Mouse (Mus musculus): Measurements from ENCODE around the gene H2-M5. TPM values are rescaled to one million over a fixed set of nuclear protein-coding genes. Genes with fewer than 3 reads are reported as not detected.
"Not testable (repeated sequence)": the region's sequence is repeated elsewhere in the genome, so short reads cannot be mapped to it uniquely, and the experiment has no call there.

H2-M5 gene
- polyA plus RNA-seq, 1 experiment from 2014 or later, result 0.86 TPM

DNA sequence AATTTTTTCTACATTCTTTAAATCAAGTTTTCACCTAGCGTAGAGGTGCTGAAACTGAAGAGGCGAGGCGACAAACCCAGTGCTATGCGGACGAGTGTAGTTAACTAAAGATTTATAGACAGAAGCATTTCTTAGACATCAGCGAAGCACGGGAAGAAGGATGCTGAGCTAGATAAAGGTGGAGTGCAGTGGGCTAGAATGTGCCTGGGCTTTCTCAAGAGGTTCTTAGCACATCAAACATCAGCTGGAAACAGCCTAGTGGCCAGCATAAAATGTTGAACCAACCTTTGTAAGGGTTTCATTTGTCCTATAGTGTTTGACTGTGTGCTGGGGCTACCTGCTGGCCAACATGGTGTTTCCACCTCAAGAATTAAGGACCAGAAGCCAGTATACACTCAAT, 11.5 kb upstream of the H2-M5 start, which contains the start of gene Zfp57:
TSS of gene Zfp57 (plus strand) at position 301 of the 400 bp plus-strand sequence.
- ATAC-seq (ENCODE audit: low FRiP score), result no peak
- Histone ChIP-seq H3K9me3 (ENCODE audit: control insufficient read depth, low read length) (no peaks in the 10 kb centered on the region), H3K4me2 (replicated peaks; ENCODE audit: low read depth, low read length) (peak within 1 kb of the TSS; percentile 61; the same call in 1 of the 2 replicates), H3K27ac (ENCODE audit: low read depth, low read length) (no peak within 1 kb of the TSS), H3K4me3 (ENCODE audit: low read depth, low read length) (peak within 1 kb of the TSS; percentile 80; the same call in 1 of the 2 replicates), H3K36me3 (ENCODE audit: control insufficient read depth, insufficient read depth, low read length) (no peaks in the 10 kb centered on the region), H3K27me3 (ENCODE audit: control insufficient read depth, insufficient read depth, low read length) (no peaks in the 10 kb centered on the region), H3K9ac (ENCODE audit: low read depth, low read length) (no peak within 1 kb of the TSS), H3K4me1 (replicated peaks; ENCODE audit: control insufficient read depth, insufficient read depth, low read length) (0 out of 2 replicates have a peak, but pooled peaks cover 2% of the 10 kb centered on the region)
- DNase-seq (ENCODE audit: low spot score), result no peak
- WGBS, result 94% methylated on average over 7 of the region's 7 CpGs

DNA sequence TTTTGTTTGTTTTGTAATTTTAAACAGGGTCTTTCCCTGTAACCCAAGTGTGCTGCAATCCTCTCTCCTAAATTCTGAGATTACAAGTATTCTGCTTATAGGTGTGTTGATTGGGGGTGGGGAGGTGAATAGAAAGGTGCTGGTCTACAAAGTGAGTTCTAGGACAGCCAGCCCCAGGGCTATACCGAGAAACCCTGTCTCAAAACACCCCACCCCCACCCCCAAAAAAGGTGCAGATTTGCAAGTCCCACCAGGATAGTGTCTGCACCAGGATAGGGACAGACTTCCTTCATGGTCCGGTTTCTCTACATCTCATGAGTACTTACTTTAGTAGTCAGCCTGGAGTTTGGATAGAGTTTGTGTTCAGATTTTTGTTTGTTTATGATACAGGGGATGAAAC, 9.1 kb upstream of the H2-M5 start:
- DNase-seq (ENCODE audit: low spot score), result no peak

DNA sequence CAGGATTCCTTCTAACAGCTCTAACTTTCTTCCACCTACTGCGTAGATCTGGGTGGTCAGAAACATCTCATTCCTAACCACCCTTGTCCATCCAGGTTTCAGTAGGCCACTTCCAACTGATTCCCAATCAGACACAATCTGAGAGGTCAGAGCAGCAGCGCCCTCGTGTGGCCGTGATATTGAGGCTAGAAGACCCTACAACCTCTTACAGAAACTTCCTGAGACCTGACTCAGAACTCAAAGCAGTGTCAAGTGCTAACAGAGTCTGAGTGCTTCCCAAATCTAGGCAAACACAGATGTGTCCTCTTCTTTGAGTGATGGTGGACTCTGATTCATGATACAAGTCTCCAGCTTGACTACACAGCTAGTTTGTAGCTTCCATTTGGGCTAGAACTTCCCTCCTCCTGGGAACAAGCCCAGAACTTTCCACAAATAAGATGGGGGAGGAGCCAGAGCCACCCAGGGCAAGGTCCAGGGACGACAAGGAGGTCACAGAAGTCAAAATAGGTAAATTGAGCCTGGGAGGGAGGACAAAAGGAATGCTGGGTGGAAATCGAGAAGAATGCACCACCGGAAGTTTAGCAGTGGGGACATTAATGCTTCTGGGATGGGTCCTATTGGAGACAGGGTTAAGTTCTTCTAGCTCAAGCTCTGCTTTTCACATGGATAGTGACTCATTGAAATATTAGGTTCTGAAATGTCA, 7.8 kb upstream of the H2-M5 start:
- 28% methylated on average over 7 of the region's 7 CpGs for WGBS
- Histone ChIP-seq H3K27me3 (ENCODE audit: control insufficient read depth, insufficient read depth, low read length) (no peaks in the 10 kb centered on the region), H3K4me1 (replicated peaks; ENCODE audit: control insufficient read depth, insufficient read depth, low read length) (no peaks in the 10 kb centered on the region), H3K4me2 (replicated peaks; ENCODE audit: low read depth, low read length) (no peak overlapping the region), H3K36me3 (ENCODE audit: control insufficient read depth, insufficient read depth, low read length) (no peaks in the 10 kb centered on the region), H3K4me3 (ENCODE audit: low read depth, low read length) (no peak overlapping the region), H3K27ac (ENCODE audit: low read depth, low read length) (no peak overlapping the region), H3K9ac (ENCODE audit: low read depth, low read length) (no peak overlapping the region), H3K9me3 (ENCODE audit: control insufficient read depth, low read length) (no peaks in the 10 kb centered on the region)
- peak; percentile 91 for DNase-seq (ENCODE audit: low spot score)
- ATAC-seq (ENCODE audit: low FRiP score), result peak; percentile 57; the same call in 1 of the 2 replicates

More for the DNA sequence above, 9.1 kb upstream of the H2-M5 start:
- no peak overlapping the region for H3K4me2 ChIP-seq (replicated peaks; ENCODE audit: low read depth, low read length)
- H3K27me3 ChIP-seq (ENCODE audit: control insufficient read depth, insufficient read depth, low read length), result no peaks in the 10 kb centered on the region
- no peak for ATAC-seq (ENCODE audit: low FRiP score)
- no peak overlapping the region for H3K9ac ChIP-seq (ENCODE audit: low read depth, low read length)
- no peaks in the 10 kb centered on the region for H3K36me3 ChIP-seq (ENCODE audit: control insufficient read depth, insufficient read depth, low read length)
- 77% methylated on average over 2 of the region's 2 CpGs for WGBS
- H3K4me3 ChIP-seq (ENCODE audit: low read depth, low read length), result no peak overlapping the region
- 0 out of 2 replicates have a peak, but pooled peaks cover 2% of the 10 kb centered on the region for H3K4me1 ChIP-seq (replicated peaks; ENCODE audit: control insufficient read depth, insufficient read depth, low read length)
- H3K27ac ChIP-seq (ENCODE audit: low read depth, low read length), result no peak overlapping the region
- H3K9me3 ChIP-seq (ENCODE audit: control insufficient read depth, low read length), result no peaks in the 10 kb centered on the region

DNA sequence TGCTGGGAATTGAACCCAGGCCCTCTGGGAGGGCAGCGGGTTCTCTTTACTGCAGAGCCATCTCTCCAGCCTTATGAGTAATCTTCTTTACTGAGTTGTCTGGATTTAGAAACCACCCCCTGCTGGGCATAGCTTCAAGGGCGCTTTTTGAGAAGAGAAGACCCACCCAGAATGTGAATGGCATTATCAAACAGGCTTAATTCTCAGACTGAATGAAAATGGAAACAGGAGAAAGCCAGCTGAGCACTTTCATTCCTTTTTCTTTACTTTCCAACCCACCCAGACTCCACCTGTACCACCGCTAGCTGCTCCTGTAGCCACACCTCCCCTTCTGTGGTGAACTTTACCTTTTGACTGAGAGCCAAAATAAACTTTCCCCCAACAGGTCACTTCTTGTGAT, 6.1 kb upstream of the H2-M5 start:
- Histone ChIP-seq H3K27ac (ENCODE audit: low read depth, low read length) (no peak overlapping the region), H3K4me1 (replicated peaks; ENCODE audit: control insufficient read depth, insufficient read depth, low read length) (no peaks in the 10 kb centered on the region), H3K9ac (ENCODE audit: low read depth, low read length) (no peak overlapping the region), H3K36me3 (ENCODE audit: control insufficient read depth, insufficient read depth, low read length) (no peaks in the 10 kb centered on the region), H3K4me3 (ENCODE audit: low read depth, low read length) (no peak overlapping the region), H3K27me3 (ENCODE audit: control insufficient read depth, insufficient read depth, low read length) (no peaks in the 10 kb centered on the region), H3K9me3 (ENCODE audit: control insufficient read depth, low read length) (no peaks in the 10 kb centered on the region), H3K4me2 (replicated peaks; ENCODE audit: low read depth, low read length) (no peak overlapping the region)
- WGBS, result 57% methylated on average over 3 of the region's 3 CpGs
- DNase-seq (ENCODE audit: low spot score) (no peak), ATAC-seq (ENCODE audit: low FRiP score) (no peak)

DNA sequence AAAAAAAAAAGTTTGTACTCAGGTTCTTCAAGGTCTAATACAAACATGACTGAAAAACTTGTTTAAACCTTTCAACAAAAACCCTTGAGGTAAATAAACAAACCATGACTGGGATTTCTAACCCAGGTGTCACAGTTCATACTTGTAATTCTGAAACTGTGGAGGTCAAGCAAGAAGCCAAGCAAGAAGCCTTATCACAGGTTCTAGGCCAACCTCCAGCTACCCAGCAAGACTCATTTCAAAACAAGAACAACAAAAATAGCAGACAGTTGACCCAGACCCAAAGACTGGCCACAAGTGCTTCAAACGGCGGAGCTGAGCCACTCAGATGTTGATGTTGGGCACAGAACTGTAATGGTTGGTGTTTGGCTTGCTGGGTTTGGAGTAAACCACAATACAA, 5.2 kb upstream of the H2-M5 start:
- no peak for ATAC-seq (ENCODE audit: low FRiP score)
- H3K4me2 ChIP-seq (replicated peaks; ENCODE audit: low read depth, low read length), result no peak overlapping the region
- no peak overlapping the region for H3K4me3 ChIP-seq (ENCODE audit: low read depth, low read length)
- H3K36me3 ChIP-seq (ENCODE audit: control insufficient read depth, insufficient read depth, low read length), result no peaks in the 10 kb centered on the region
- H3K9ac ChIP-seq (ENCODE audit: low read depth, low read length), result no peak overlapping the region
- 92% methylated on average over 2 of the region's 2 CpGs for WGBS
- H3K9me3 ChIP-seq (ENCODE audit: control insufficient read depth, low read length), result no peaks in the 10 kb centered on the region
- no peaks in the 10 kb centered on the region for H3K4me1 ChIP-seq (replicated peaks; ENCODE audit: control insufficient read depth, insufficient read depth, low read length)
- no peak overlapping the region for H3K27ac ChIP-seq (ENCODE audit: low read depth, low read length)
- peaks cover under 1% of the 10 kb centered on the region; the same call in 1 of the 2 replicates for H3K27me3 ChIP-seq (ENCODE audit: control insufficient read depth, insufficient read depth, low read length)
- no peak for DNase-seq (ENCODE audit: low spot score)

DNA sequence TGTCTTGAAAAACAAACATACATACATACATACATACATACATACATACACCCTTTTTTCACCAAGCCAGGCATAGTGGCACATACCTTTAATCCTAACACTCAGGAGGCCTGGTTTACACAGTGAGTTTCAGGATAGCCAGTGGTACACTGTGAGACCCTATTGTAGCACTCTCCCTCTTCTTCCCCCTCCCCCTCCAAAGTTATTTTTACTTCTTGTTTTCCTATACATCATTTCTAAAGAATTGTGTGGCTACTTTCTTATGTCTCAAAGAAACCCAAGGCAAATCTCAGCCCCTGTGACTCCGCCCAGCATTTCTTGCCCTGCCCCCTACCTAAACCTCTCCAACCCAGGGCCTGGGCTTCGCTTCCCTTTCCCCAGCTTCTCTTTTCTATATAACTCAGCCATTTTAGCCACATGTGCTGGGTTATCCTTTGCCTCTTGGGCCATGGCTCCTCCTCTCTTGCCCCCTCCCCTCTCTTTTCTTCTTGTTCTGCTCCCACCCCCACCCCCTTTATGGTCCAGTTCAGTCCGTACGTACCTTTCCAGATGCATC, 4.5 kb upstream of the H2-M5 start:
- no peaks in the 10 kb centered on the region for H3K9me3 ChIP-seq (ENCODE audit: control insufficient read depth, low read length)
- no peak overlapping the region for H3K4me3 ChIP-seq (ENCODE audit: low read depth, low read length)
- peaks cover 7% of the 10 kb centered on the region for H3K27me3 ChIP-seq (ENCODE audit: control insufficient read depth, insufficient read depth, low read length)
- H3K4me2 ChIP-seq (replicated peaks; ENCODE audit: low read depth, low read length), result no peak overlapping the region
- no peak overlapping the region for H3K27ac ChIP-seq (ENCODE audit: low read depth, low read length)
- no peaks in the 10 kb centered on the region for H3K36me3 ChIP-seq (ENCODE audit: control insufficient read depth, insufficient read depth, low read length)
- H3K4me1 ChIP-seq (replicated peaks; ENCODE audit: control insufficient read depth, insufficient read depth, low read length), result no peaks in the 10 kb centered on the region
- DNase-seq (ENCODE audit: low spot score) (no peak), ATAC-seq (ENCODE audit: low FRiP score) (no peak)
- 84% methylated on average over 4 of the region's 4 CpGs for WGBS
- H3K9ac ChIP-seq (ENCODE audit: low read depth, low read length), result no peak overlapping the region

DNA sequence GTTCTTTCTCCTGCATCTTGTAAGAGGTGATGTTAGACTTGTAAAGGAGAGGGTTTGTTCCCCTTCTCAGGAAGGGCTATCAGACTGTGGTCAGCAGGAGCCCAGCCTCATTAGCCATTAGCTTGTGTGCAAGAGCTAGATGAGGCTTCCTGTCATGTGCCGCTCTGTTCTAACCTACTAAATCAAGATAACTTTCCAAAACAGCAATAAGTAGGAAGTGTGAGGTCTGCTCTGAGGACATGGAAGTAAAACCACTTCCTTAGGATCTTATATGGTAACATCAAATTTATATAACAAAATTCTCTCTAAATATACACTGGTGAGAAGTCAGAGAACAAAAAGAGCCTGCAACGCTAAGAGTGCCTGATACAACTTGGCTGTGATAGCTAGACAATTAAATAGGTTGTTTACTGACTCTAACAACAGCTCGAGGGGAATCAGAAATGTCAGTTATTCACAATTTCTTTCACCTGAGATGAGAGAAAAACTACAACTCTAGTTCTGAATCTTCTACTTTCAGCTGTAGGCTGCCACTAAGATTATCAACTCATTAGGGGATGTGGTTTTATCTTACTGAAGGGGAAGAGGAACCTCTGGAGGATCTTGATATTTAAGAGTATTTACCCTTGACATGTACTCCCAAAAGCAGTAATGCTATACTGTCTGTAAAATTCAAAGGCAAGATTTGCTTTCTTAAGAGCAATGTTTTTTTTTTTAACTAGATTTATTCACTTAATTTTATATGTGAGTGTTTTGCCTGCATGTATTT, 3.2 kb upstream of the H2-M5 start:
- no peak overlapping the region for H3K9ac ChIP-seq (ENCODE audit: low read depth, low read length)
- no peak overlapping the region for H3K4me2 ChIP-seq (replicated peaks; ENCODE audit: low read depth, low read length)
- no peak for DNase-seq (ENCODE audit: low spot score)
- no peak overlapping the region for H3K4me3 ChIP-seq (ENCODE audit: low read depth, low read length)
- H3K4me1 ChIP-seq (replicated peaks; ENCODE audit: control insufficient read depth, insufficient read depth, low read length), result no peaks in the 10 kb centered on the region
- peaks cover 11% of the 10 kb centered on the region for H3K27me3 ChIP-seq (ENCODE audit: control insufficient read depth, insufficient read depth, low read length)
- H3K27ac ChIP-seq (ENCODE audit: low read depth, low read length), result no peak overlapping the region
- ATAC-seq (ENCODE audit: low FRiP score), result no peak
- 78% methylated on average over 3 of the region's 3 CpGs for WGBS
- no peaks in the 10 kb centered on the region for H3K9me3 ChIP-seq (ENCODE audit: control insufficient read depth, low read length)
- no peaks in the 10 kb centered on the region for H3K36me3 ChIP-seq (ENCODE audit: control insufficient read depth, insufficient read depth, low read length)

DNA sequence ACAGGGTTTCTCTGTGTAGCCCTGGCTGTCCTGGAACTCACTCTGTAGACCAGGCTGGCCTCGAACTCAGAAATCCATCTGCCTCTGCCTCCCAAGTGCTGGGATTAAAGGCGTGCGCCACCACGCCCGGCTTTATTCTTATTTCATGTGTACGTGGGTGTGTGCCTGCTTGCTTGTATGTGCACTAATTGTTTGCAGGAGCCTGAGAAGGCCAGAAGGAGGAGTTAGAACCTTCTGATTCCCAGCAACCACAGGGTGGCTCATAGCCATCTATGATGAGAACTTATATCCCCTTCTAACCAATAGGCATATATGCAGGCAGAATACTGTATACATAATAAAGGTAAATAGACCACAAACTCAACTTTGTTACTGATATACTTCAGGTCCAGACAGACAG, 1.3 kb upstream of the H2-M5 start:
- 96% methylated on average over 6 of the region's 6 CpGs for WGBS
- H3K36me3 ChIP-seq (ENCODE audit: control insufficient read depth, insufficient read depth, low read length), result not testable (repeated sequence)

More for the DNA sequence above, 1.3 kb upstream of the H2-M5 start:
- not testable (repeated sequence) for H3K27ac ChIP-seq (ENCODE audit: low read depth, low read length); H3K9ac ChIP-seq (ENCODE audit: low read depth, low read length); DNase-seq (ENCODE audit: low spot score); H3K4me3 ChIP-seq (ENCODE audit: low read depth, low read length); H3K4me2 ChIP-seq (replicated peaks; ENCODE audit: low read depth, low read length); ATAC-seq (ENCODE audit: low FRiP score); H3K4me1 ChIP-seq (replicated peaks; ENCODE audit: control insufficient read depth, insufficient read depth, low read length); H3K9me3 ChIP-seq (ENCODE audit: control insufficient read depth, low read length)
- H3K27me3 ChIP-seq (ENCODE audit: control insufficient read depth, insufficient read depth, low read length), result peaks cover 11% of the 10 kb centered on the region

Measured in hindbrain, embryonic 11.5 days (tissue).